Mouse (Mus musculus) CD4-positive, CD25-positive, alpha-beta regulatory T cell, adult 2 months (primary cell): ENCODE data around the gene Ugt1a6a.
A peak's percentile ranks its signal among the peaks of the same experiment; 100 is the strongest.
"Not testable (repeated sequence)": the region's sequence is repeated elsewhere in the genome, so short reads cannot be mapped to it uniquely, and the experiment has no call there.

ENCODE experiments used
- DNase-seq: peaks from one replicate; pipeline ENCODE4 v3.0.0-alpha.2; 2012; ENCODE audit warnings: low read depth, low spot score

Ugt1a6a gene

DNA sequence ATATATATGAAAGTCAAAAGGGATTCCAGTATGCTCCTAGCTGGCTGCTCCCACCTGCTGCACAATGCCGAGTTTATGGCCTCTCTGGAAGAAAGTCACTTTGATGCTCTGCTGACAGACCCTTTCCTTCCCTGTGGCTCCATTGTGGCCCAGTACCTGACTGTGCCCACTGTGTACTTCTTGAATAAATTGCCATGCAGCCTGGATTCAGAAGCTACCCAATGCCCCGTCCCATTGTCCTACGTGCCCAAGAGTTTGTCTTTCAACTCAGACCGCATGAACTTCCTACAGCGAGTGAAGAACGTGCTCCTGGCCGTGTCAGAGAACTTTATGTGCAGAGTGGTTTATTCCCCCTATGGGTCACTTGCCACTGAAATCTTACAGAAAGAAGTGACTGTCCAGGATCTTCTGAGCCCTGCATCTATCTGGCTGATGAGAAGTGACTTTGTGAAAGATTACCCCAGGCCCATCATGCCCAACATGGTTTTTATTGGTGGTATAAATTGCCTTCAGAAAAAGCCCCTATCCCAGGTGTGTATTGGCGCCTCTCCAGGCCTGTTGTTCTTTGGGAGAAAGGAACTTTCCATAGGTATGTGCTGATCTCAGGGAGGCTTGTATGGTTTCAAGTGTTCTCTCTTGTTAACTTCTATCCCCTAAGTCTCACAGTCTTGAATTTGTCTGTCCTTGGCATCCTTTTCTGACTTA lies 77.9 kb downstream of the Ugt1a6a start:
- peak; percentile 13 for DNase-seq

- DNase-seq, result peak; percentile 2
Measured at GRCm38 (mm10) chr1:88213061-88213460, 78.5 kb downstream of the Ugt1a6a start.

DNA sequence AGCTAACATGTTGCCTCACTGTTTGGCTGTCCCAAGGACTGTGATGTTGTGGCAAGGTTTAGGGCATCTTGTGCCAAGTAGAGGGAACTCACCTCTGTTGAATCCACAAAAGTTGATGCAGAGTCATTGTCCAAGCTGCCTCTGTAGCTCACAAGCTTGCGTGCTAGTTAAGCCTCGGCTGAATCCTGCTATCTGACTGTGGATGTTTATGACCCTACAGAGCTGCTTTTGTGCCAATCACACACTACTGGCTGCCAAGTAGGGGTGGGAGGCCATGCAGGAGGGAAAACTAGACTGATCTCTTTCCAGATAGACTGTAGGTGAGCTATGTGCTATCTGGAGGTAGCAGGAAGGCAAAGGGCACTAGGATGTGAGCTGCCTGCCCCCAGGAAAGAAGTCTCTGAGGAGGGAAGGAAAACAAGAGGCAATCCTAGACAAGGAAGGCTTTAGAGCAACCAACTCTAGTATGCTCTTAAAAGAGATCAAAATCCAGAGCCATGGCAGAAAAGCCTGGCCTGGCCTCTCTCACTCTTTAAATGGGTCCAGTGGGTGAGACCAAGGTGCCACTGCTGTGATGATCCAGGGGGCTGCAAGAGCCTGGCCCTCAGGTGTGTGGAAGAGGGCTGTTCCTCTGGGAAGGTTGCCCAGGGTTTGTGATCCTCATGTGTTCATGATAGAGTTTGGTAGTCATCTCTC lies 79.3 kb downstream of the Ugt1a6a start:
- peak; percentile 17 for DNase-seq

- peak; percentile 15 for DNase-seq
Measured at GRCm38 (mm10) chr1:88214462-88214952, 79.9 kb downstream of the Ugt1a6a start.

GRCm38 (mm10) chr1:88215466-88216380 lies 81.1 kb downstream of the Ugt1a6a start:
- peak; percentile 16 for DNase-seq

DNA sequence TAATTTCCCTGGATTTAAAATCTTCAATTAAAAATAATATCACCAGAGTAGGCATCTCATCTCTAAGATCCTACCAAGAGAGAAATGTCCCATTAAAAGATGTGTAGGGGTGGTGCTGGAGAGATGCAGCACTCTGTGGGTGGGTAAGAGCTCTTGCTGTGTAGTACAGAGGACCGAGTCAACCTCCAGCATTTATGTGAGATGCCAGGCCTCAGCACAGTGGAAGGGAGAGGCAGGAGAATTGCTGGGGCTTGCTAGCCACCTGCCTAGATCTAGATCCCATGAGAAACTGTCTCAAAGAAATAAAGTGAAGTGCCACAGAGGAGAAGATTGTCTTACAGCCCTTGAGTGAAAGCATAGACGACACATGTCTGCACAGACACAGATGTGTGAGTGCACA lies 81.9 kb downstream of the Ugt1a6a start:
- peak; percentile 6 for DNase-seq

- DNase-seq, result peak; percentile 17
Measured at GRCm38 (mm10) chr1:88217144-88217543, 82.5 kb downstream of the Ugt1a6a start.

GRCm38 (mm10) chr1:88217576-88217975 lies 83.0 kb downstream of the Ugt1a6a start:
- peak; percentile 7 for DNase-seq

- peak; percentile 11 for DNase-seq
Measured at GRCm38 (mm10) chr1:88218051-88218450, 83.4 kb downstream of the Ugt1a6a start.

- DNase-seq, result peak; percentile 10
Measured at GRCm38 (mm10) chr1:88218591-88218990, 84.0 kb downstream of the Ugt1a6a start.

DNA sequence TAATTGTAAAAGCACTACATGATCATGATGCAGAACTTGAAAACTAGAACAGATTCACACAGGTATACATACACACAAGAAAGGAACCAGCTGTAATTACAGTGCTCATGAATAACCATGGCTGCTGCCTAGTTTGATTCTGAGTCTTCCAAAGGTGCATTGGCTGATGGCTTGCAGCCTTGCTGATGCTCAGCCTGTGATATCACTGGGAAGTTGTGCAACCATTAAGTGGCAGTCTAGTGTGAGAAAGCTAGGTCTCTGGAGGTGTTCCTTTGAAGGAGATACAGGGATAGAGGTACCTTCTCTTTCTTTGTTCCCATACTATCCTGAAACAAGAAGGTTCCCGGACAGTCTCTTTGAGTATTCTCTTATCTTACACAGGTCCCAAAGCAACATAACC lies 84.4 kb downstream of the Ugt1a6a start:
- peak; percentile 8 for DNase-seq

- DNase-seq, result peak; percentile 12
Measured at GRCm38 (mm10) chr1:88220336-88220735, 85.7 kb downstream of the Ugt1a6a start.

GRCm38 (mm10) chr1:88222216-88222615 lies 87.6 kb downstream of the Ugt1a6a start:
- DNase-seq, result peak; percentile 8

- not testable (repeated sequence) for DNase-seq
Measured at GRCm38 (mm10) chr1:88223011-88223515, 88.5 kb downstream of the Ugt1a6a start.

- peak; percentile 17 for DNase-seq
Measured at GRCm38 (mm10) chr1:88223591-88223990, 89.0 kb downstream of the Ugt1a6a start.

DNA sequence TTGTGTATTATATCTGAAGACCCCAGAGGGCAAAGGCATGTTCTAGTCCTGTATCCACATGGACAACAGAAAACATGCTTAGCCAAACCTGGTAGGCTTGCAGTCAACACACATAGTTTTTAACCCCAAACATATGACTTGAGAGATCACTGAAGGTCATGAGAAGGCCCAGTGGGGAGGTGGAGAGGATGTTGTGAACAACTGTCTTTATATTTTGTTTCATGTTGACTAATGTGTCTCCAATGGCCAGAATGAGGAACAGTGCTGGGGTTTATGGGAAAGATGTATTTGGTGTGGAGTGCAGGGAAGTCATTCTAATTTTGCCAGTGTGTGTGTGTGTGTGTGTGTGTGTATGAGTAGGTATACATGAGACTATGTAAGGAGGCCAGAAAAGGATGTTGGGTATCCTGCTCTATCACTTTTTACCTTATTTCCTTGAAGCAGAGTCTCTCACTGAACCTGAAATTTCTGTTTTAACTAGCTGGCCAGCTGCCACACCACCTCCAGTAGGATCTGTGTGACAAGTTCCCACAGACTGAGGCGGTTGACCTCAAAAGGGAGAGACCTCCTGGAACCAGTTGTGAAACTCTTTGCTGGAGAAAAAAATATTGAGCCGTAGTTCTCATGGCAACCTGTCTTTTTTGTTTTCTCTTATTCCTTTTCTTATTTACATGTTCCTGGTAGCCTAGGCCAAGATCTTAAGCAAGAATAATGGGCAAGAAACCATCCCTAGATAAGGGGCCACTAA lies 89.6 kb downstream of the Ugt1a6a start:
- peak; percentile 12 for DNase-seq

DNA sequence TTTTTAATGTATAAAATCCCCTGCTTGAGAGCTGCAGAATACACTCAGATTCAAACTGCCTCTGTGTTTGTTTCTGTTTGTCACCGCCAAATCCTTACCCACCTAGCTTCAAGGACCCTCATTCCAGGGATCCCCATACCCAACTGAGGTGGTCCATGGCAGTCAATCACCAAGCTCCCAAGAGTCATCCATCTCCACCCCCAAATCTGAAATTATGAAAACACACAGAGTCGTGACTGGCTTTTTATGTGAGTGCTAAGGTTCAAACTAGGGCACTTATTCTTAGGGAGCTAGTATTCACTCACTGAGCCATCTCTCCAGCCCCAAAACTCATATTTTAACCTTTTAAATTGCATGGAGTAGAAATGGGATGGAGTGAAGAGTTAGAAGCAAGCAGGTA lies 90.7 kb downstream of the Ugt1a6a start:
- peak; percentile 1 for DNase-seq

DNA sequence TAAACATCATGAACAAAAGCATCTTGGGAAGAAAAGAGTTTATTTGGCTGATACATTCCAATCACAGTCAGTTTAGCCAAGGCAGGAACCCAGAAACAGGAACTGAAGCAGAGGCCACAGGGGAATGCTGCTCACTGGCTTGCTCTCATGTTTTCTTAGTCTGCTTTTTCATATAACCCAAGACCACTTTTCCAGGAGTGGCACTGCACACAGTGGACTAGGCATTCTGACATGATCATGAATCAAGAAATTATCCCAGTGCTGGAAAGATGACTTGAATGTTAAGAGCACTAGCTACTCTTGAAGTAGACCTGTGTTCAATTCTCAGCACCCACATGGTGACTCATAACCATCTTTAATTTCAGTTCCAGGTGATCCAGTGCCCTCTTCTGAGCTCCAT lies 91.1 kb downstream of the Ugt1a6a start:
- DNase-seq, result peak; percentile 2

GRCm38 (mm10) chr1:88226670-88227379 lies 92.2 kb downstream of the Ugt1a6a start, which contains the start of gene Mroh2a:
TSS of gene Mroh2a (plus strand) at chr1:88226986.
- peak; percentile 4 for DNase-seq

DNA sequence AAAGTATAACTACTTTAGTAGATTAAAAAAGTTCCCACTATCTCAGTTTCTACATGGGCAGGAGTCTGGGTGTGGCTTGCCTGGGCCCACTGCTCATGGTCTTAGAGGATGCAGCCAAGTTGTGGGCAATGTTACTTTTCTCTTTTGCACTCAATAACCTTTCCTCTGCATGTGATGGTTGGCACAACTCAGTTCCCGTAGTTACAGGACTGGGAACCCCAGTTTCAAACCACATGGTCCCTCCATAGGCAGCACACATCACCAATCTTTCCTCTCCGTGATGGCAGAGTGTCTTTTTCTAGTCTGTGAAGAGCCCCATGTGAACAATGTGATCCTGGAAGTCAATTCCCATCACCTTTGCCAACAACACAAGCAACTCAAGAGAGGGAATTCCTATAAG lies 92.9 kb downstream of the Ugt1a6a start:
- no peak for DNase-seq
